Mouse (Mus musculus): Measurements from ENCODE around the gene Arhgef6. TPM values are rescaled to one million over a fixed set of nuclear protein-coding genes. Genes with fewer than 3 reads are reported as not detected.

Arhgef6 gene
- polyA plus RNA-seq, 1 experiment from 2014 or later, result 45.9 TPM

DNA sequence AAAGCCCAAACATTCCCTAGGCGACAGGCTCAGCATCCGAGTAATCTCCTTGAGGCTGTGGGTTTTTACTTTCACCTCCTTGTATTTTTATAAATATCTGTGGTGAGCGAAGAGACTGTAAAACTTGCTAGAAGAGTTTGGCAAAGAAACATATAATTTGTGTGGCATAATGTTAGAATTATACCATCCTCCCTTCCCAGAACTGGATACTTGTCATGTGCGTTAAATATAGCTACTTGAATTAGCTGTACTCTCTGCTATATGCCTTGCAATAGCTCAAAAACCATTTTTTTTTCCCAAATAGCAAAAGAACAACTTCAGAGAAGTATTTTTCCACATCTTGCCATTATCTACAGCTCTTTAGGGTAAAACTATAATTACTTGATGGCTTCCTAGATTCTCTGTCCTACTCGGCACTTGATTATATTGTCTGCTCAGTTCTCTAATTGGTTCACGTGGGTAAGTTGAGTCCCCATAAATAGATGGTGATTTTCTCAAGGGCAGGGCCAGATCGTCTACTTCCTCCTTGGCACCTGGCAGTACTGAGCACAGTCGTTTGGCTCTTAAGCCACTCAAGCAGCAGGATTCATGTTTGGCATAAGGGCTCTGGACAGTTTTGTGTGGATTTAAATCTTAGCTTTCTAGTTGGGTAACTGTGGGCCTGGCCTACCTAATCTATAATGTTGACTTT lies 35.2 kb downstream of the Arhgef6 start:
- H3K9me3 ChIP-seq (ENCODE audit: control insufficient read depth, low read length), result no peaks in the 10 kb centered on the region
- no peaks in the 10 kb centered on the region; a peak in 1 of 4 replicates for H3K4me1 ChIP-seq (ENCODE audit: control insufficient read depth in 2 of 2, insufficient read depth in 2 of 2, low read length in 2 of 2)
- H3K4me2 ChIP-seq (ENCODE audit: low read length), result no peak overlapping the region
- no peak overlapping the region for H3K27ac ChIP-seq (replicated peaks in 1 of 2; ENCODE audit: control insufficient read depth in 1 of 2, insufficient read depth in 1 of 2, low read depth in 2 of 2, low read length in 2 of 2)
- no peak overlapping the region for H3K9ac ChIP-seq (ENCODE audit: low read length)
- WGBS, result 71% methylated on average over 8 of the region's 8 CpGs
- H3K4me3 ChIP-seq (ENCODE audit: control insufficient read depth in 1 of 2, insufficient read depth in 1 of 2, low read depth in 1 of 2, low read length in 2 of 2), result no peak overlapping the region
- H3K27me3 ChIP-seq (ENCODE audit: control insufficient read depth, insufficient read depth, low read length), result no peaks in the 10 kb centered on the region
- no peaks in the 10 kb centered on the region for H3K36me3 ChIP-seq (ENCODE audit: control insufficient read depth, insufficient read depth, low read length)
- no peak for ATAC-seq (ENCODE audit: insufficient number of reproducible peaks, insufficient read depth, low FRiP score, low read depth)

DNA sequence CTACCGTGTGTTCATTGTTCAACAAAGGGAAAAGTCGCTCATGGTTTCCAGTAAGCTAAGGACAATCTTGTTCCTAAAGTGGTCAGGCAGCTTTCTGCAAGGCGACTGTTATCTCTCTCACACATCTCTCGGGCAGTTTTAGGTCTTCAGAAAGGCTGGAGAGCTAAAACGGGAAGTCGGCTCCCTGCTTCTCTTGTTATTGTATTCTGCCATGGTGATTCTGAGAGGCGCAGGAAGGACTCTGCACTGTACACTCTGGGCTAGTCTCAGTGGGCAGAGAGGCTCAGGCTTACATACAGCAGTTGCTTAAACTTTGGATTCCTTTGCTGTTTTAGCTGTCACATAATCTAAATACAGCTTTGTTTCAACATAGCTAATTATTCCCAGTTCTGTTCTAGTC lies 39.6 kb downstream of the Arhgef6 start:
- 36% methylated on average over 7 of the region's 7 CpGs for WGBS
- H3K9ac ChIP-seq (ENCODE audit: low read length), result no peak overlapping the region
- no peaks in the 10 kb centered on the region for H3K27me3 ChIP-seq (ENCODE audit: control insufficient read depth, insufficient read depth, low read length)
- no peak overlapping the region for H3K4me3 ChIP-seq (ENCODE audit: control insufficient read depth in 1 of 2, insufficient read depth in 1 of 2, low read depth in 1 of 2, low read length in 2 of 2)
- no peak overlapping the region for H3K27ac ChIP-seq (replicated peaks in 1 of 2; ENCODE audit: control insufficient read depth in 1 of 2, insufficient read depth in 1 of 2, low read depth in 2 of 2, low read length in 2 of 2)
- no peaks in the 10 kb centered on the region for H3K36me3 ChIP-seq (ENCODE audit: control insufficient read depth, insufficient read depth, low read length)
- H3K9me3 ChIP-seq (ENCODE audit: control insufficient read depth, low read length), result no peaks in the 10 kb centered on the region
- ATAC-seq (ENCODE audit: insufficient number of reproducible peaks, insufficient read depth, low FRiP score, low read depth), result no peak
- H3K4me2 ChIP-seq (ENCODE audit: low read length), result no peak overlapping the region
- no peaks in the 10 kb centered on the region for H3K4me1 ChIP-seq (ENCODE audit: control insufficient read depth in 2 of 2, insufficient read depth in 2 of 2, low read length in 2 of 2)

DNA sequence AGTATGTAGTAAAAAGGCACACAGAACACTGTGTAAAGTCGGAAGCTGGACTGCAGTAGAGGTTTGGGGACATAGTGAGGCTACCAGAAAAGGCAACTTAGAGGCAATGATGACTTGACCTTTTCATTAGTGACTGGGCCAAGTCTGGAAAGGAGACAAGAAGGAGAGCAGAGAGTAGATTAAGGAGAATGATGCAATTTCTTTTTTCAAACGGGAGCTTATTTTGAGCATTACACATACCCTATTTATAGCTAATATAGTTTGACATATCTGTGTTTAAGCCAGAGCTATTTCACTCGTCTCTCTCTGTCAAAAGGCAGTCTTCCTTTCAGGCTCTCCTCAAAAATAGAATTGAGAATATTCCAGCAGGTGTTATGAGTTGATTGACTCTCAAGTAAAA lies 50.1 kb downstream of the Arhgef6 start:
- whole genome bisulfite sequencing, result 31% methylated on average over 3 of the region's 3 CpGs
- Histone ChIP-seq H3K4me1 (ENCODE audit: control insufficient read depth in 2 of 2, insufficient read depth in 2 of 2, low read length in 2 of 2) (no peaks in the 10 kb centered on the region), H3K27ac (replicated peaks in 1 of 2; ENCODE audit: control insufficient read depth in 1 of 2, insufficient read depth in 1 of 2, low read depth in 2 of 2, low read length in 2 of 2) (peak overlapping the region in 1 of 2 experiments; percentile 17; a peak in 1 of 4 replicates), H3K9me3 (ENCODE audit: control insufficient read depth, low read length) (no peaks in the 10 kb centered on the region), H3K4me2 (ENCODE audit: low read length) (no peak overlapping the region), H3K9ac (ENCODE audit: low read length) (no peak overlapping the region), H3K4me3 (ENCODE audit: control insufficient read depth in 1 of 2, insufficient read depth in 1 of 2, low read depth in 1 of 2, low read length in 2 of 2) (no peak overlapping the region), H3K27me3 (ENCODE audit: control insufficient read depth, insufficient read depth, low read length) (no peaks in the 10 kb centered on the region), H3K36me3 (ENCODE audit: control insufficient read depth, insufficient read depth, low read length) (no peaks in the 10 kb centered on the region)
- no peak for ATAC-seq (ENCODE audit: insufficient number of reproducible peaks, insufficient read depth, low FRiP score, low read depth)

DNA sequence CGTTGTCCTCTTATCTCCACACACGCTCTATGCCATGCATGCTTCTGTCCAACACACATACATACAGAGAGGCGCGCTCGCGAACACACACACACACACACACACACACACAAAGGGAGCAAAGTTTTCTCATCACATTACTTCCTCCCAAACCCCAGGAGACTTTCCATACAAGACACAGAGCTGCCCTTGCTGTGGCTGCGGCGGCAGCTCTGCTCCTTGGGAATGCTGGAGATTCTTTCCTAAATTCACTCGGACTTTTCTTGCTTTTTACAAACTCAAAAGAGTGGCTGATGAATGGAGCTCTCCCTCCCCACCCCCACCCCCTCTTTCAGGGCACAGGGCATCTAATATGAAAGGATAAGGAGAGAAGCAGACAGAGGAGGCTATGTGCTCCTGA lies 52.2 kb downstream of the Arhgef6 start:
- Histone ChIP-seq H3K4me1 (ENCODE audit: control insufficient read depth in 2 of 2, insufficient read depth in 2 of 2, low read length in 2 of 2) (no peaks in the 10 kb centered on the region), H3K27ac (replicated peaks in 1 of 2; ENCODE audit: control insufficient read depth in 1 of 2, insufficient read depth in 1 of 2, low read depth in 2 of 2, low read length in 2 of 2) (peak overlapping the region; percentile 26 to 52; a peak in 3 of 4 replicates), H3K9ac (ENCODE audit: low read length) (no peak overlapping the region), H3K4me3 (ENCODE audit: control insufficient read depth in 1 of 2, insufficient read depth in 1 of 2, low read depth in 1 of 2, low read length in 2 of 2) (no peak overlapping the region), H3K27me3 (ENCODE audit: control insufficient read depth, insufficient read depth, low read length) (no peaks in the 10 kb centered on the region), H3K4me2 (ENCODE audit: low read length) (no peak overlapping the region), H3K9me3 (ENCODE audit: control insufficient read depth, low read length) (no peaks in the 10 kb centered on the region), H3K36me3 (ENCODE audit: control insufficient read depth, insufficient read depth, low read length) (no peaks in the 10 kb centered on the region)
- WGBS, result 53% methylated on average over 9 of the region's 9 CpGs
- ATAC-seq (ENCODE audit: insufficient number of reproducible peaks, insufficient read depth, low FRiP score, low read depth), result 0 out of 2 replicates have a peak, but pooled peaks have one; percentile 39

DNA sequence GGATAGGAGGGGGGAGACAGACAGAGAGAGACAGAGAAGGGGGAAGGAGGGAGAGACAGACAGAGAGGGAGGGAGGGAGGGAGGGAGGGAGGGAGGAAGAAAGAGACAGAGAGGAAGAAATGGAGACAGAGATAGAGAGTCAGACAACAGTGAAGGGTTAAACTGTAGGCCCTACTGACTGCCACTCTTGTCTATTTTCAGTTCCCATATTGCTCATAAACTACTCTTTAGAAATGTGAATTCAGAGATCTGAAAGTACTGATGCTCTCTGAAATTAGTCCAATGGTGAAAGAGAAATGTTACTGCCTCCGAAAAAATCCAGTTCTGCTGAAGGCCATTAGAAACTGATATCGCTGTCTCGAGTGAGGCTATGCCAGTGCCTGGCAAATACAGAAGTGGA lies 56.3 kb downstream of the Arhgef6 start:
- 86% methylated on average over 3 of the region's 3 CpGs for WGBS

DNA sequence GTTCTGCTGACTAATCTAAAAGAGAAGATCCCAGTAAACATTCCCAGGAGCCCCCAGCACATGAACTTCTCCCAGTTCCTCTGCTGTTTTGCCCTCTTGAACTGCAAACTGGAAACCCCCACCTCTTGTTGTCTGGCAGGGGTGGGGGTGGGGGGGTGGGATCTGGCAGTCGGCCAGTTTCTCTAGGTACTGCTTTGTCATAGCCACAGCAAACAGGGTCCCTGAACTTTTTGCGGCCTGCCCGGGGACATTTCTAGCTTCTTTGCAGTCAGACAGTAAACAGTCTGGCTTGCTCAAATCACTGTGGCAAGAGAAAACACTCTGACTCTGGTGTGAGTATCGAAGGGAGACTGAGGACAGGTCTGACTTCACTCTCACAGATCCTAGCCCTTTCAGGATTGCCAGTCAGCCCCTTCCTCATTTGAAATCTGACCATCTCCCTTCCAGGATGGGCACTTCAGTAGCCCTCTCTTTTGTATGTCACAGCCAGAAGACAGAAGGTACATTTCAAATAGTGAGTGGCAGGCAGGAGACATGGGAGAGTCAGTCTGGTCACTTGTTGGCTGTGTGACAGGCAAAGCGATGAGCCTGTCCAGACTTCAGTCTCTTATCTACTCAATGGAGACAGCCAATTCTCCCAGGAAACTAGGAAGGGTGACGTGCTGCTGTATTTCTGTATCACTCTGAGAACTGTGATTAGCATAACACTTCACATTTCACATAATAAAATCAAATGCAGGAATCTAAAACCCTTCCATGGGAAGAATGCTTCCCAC lies 60.8 kb downstream of the Arhgef6 start:
- H3K4me1 ChIP-seq (ENCODE audit: control insufficient read depth in 2 of 2, insufficient read depth in 2 of 2, low read length in 2 of 2), result peaks cover 3 to 11% of the 10 kb centered on the region in 2 experiments; a peak in 3 of 4 replicates
- peak overlapping the region; percentile 31; the same call in 1 of the 2 replicates for H3K9ac ChIP-seq (ENCODE audit: low read length)
- peak overlapping the region; percentile 39; the same call in 1 of the 2 replicates for H3K4me2 ChIP-seq (ENCODE audit: low read length)
- 32% methylated on average over 6 of the region's 6 CpGs for WGBS
- peak overlapping the region; percentile 88 to 98 for H3K27ac ChIP-seq (replicated peaks in 1 of 2; ENCODE audit: control insufficient read depth in 1 of 2, insufficient read depth in 1 of 2, low read depth in 2 of 2, low read length in 2 of 2)
- peak; percentile 69; the same call in 1 of the 2 replicates for ATAC-seq (ENCODE audit: insufficient number of reproducible peaks, insufficient read depth, low FRiP score, low read depth)
- no peaks in the 10 kb centered on the region for H3K9me3 ChIP-seq (ENCODE audit: control insufficient read depth, low read length)
- H3K4me3 ChIP-seq (ENCODE audit: control insufficient read depth in 1 of 2, insufficient read depth in 1 of 2, low read depth in 1 of 2, low read length in 2 of 2), result no peak overlapping the region
- H3K27me3 ChIP-seq (ENCODE audit: control insufficient read depth, insufficient read depth, low read length), result no peaks in the 10 kb centered on the region
- 0 out of 2 replicates have a peak, but pooled peaks cover 2% of the 10 kb centered on the region for H3K36me3 ChIP-seq (ENCODE audit: control insufficient read depth, insufficient read depth, low read length)

More for the DNA sequence above, 56.3 kb downstream of the Arhgef6 start:
- H3K4me2 ChIP-seq (ENCODE audit: low read length), result no peak overlapping the region
- H3K4me3 ChIP-seq (ENCODE audit: control insufficient read depth in 1 of 2, insufficient read depth in 1 of 2, low read depth in 1 of 2, low read length in 2 of 2), result no peak overlapping the region
- H3K27ac ChIP-seq (replicated peaks in 1 of 2; ENCODE audit: control insufficient read depth in 1 of 2, insufficient read depth in 1 of 2, low read depth in 2 of 2, low read length in 2 of 2), result no peak overlapping the region
- no peak overlapping the region for H3K9ac ChIP-seq (ENCODE audit: low read length)
- peaks cover under 1 to 7% of the 10 kb centered on the region in 2 experiments; a peak in 3 of 4 replicates for H3K4me1 ChIP-seq (ENCODE audit: control insufficient read depth in 2 of 2, insufficient read depth in 2 of 2, low read length in 2 of 2)
- ATAC-seq (ENCODE audit: insufficient number of reproducible peaks, insufficient read depth, low FRiP score, low read depth), result no peak
- H3K36me3 ChIP-seq (ENCODE audit: control insufficient read depth, insufficient read depth, low read length), result no peaks in the 10 kb centered on the region
- no peaks in the 10 kb centered on the region for H3K9me3 ChIP-seq (ENCODE audit: control insufficient read depth, low read length)
- no peaks in the 10 kb centered on the region for H3K27me3 ChIP-seq (ENCODE audit: control insufficient read depth, insufficient read depth, low read length)

DNA sequence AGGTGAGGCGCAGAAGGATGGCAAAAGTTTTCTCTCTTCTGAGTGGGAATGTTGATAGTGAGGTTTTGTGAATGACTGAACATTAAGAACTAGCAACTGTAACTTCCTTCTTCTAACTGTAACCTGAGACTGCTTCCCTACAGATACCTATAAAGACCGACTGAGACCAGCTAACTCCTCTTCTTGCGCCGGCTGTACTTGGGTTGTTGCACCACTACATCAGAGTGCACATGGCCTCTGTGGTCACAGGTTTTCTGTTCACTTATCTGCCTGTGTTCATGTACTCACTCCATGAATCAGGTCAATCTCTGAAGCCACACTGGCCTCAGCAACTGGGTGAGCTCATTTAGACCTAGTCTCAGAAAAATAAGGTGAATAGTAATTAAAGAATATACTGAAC lies 75.0 kb downstream of the Arhgef6 start:
- Histone ChIP-seq H3K4me1 (ENCODE audit: control insufficient read depth in 2 of 2, insufficient read depth in 2 of 2, low read length in 2 of 2) (no peaks in the 10 kb centered on the region), H3K9me3 (ENCODE audit: control insufficient read depth, low read length) (no peaks in the 10 kb centered on the region), H3K4me2 (ENCODE audit: low read length) (no peak overlapping the region), H3K36me3 (ENCODE audit: control insufficient read depth, insufficient read depth, low read length) (no peaks in the 10 kb centered on the region), H3K9ac (ENCODE audit: low read length) (no peak overlapping the region), H3K4me3 (ENCODE audit: control insufficient read depth in 1 of 2, insufficient read depth in 1 of 2, low read depth in 1 of 2, low read length in 2 of 2) (no peak overlapping the region), H3K27ac (replicated peaks in 1 of 2; ENCODE audit: control insufficient read depth in 1 of 2, insufficient read depth in 1 of 2, low read depth in 2 of 2, low read length in 2 of 2) (no peak overlapping the region), H3K27me3 (ENCODE audit: control insufficient read depth, insufficient read depth, low read length) (no peaks in the 10 kb centered on the region)
- WGBS, result 77% methylated on average over 4 of the region's 4 CpGs
- ATAC-seq (ENCODE audit: insufficient number of reproducible peaks, insufficient read depth, low FRiP score, low read depth), result no peak

Data from heart, embryonic 14.5 days (tissue).